Mouse (Mus musculus): Measurements from ENCODE around the gene Itgad. TPM values are rescaled to one million over a fixed set of nuclear protein-coding genes. Genes with fewer than 3 reads are reported as not detected.
A peak's percentile ranks its signal among the peaks of the same experiment; 100 is the strongest.

Gene Itgad
- polyA plus RNA-seq, 1 experiment = 0.39 TPM

DNA sequence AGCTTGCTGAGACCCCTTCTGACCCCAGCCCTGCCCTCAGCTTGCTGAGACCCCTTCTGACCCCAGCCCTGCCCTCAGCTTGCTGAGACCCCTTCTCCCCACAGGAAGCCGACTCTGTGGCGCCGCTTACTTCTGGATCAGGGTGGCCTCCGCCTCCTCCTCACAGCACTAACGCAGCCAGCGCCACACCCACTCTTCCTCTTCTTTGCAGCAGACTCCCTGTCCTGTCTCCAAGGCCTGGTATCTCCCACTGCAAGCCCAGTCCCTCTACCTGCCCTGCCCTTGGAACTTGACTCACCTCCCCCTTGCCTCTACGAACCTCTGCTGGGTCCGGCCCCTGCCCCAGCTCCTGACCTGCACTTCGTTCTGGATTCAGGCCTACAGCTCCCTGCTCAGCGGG, 89.7 kb downstream of the Itgad start:
- no peak for DNase-seq (ENCODE audit: low spot score)

DNA sequence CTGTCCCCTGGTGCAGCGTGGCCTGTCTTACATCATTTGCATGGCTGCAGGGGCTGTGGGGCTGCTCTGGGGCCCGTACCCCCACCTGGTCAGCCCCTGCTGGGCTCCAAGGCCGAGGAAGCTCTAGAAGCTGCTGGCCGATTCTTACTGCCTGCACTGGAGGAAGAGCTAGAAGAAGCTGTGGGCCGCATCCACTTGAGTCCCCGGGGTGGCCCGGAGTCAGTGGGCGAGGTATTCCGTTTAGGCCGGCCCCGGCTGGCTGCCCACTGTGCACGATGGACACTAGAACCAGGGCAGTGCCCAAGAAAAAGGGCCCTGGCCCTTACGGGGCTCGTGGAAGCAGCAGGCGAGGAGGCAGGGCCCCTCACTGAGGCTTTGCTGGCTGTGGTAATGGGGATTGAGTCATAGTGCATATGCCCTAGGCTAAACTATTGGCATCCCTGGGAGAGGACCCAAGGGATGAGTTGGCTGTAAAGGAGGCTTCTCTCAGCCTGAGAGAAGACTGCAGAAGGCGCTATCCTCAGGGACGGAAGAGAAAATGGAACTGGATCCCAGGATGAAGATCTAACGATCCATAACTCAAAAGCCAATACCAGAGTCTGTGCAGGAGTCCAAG, 90.3 kb downstream of the Itgad start:
- no peak for DNase-seq (ENCODE audit: low spot score)

DNA sequence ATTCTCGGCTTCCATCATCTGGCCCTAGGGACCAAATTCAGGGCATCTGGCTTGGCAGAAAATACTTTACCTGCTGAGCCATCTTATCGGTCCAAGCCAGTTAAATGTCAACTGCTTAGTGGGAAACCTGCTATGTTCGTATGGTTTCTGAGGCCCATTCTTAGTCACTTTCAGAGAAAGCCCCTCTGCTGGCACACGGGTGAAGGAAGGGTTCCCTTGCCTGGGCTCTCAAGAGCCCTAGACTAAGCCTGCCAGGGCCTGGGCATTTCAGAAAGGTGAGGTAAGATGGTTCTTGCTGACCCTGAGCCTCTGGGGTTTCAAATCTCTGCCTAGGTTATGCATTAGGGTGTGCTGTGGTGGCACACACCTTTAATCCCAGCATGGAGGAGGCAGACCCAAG, 91.4 kb downstream of the Itgad start:
- no peak for DNase-seq (ENCODE audit: low spot score)

DNA sequence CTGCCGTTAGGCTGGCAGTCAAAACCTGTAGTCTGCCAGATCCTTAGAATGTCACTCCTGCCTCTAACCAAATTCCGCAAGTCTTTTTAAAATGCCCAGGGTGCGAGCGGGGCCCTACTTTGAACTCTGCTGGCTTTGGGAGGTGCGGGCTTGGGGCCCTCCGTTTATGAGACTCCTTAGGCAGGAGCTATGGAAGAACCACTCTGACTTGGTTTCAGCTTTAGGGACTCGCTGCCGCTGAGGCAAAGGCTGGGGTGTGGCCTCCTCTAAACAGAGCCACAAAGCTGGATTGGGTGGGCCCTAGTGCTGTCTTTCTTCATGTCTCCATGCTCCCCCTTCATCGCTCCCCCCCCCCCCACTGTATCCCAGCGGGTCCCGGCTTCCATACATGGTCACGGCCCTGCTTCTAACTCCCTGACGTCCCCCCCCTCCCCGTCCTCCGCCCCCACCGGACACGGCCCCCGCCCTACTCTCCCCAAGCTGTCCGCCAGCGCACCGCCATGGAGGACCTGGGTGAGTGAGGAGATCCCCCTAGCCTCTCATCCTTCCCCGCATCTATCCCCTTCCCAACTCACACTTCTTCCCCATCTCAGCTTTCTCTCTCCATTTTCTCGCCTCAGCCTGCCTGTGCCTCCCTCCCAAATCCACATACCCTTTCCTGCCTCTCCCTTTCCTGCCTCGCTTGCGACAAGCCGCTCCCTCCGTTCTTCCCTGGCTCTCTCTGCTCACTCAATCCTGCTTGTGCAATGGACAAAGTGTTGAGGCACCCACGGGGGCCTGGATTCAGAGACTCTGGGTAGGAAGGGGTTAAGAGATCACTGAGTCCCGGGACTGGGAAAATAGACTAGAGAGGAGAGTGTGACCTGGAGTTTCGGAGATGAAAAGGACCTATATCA, 92.6 kb downstream of the Itgad start, which contains the start of gene Tgfb1i1:
Gene Tgfb1i1, plus strand, starts transcription at position 317 of the 896 bp plus-strand sequence.
- DNase-seq (ENCODE audit: low spot score) = peak; percentile 45

DNA sequence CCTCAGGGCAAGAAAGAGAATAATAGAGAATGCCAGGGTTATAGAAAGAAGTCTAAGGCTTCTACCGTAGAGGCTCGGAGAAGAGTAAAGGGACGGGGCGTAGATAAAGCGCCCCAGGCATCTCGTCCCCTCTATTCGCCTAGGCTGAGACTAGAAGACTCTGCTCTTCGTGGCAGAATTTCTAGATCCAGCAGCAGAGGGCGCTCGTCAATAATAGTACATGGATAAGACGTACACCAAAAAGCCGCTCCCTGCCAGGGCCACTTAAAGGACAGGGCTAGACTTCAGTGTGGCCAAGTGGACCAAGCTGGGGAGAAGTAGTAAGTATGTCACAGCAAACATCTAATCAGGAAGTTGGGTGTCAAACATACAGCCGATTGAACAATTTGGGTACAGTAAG, 93.3 kb downstream of the Itgad start:
- DNase-seq (ENCODE audit: low spot score) = peak; percentile 57

DNA sequence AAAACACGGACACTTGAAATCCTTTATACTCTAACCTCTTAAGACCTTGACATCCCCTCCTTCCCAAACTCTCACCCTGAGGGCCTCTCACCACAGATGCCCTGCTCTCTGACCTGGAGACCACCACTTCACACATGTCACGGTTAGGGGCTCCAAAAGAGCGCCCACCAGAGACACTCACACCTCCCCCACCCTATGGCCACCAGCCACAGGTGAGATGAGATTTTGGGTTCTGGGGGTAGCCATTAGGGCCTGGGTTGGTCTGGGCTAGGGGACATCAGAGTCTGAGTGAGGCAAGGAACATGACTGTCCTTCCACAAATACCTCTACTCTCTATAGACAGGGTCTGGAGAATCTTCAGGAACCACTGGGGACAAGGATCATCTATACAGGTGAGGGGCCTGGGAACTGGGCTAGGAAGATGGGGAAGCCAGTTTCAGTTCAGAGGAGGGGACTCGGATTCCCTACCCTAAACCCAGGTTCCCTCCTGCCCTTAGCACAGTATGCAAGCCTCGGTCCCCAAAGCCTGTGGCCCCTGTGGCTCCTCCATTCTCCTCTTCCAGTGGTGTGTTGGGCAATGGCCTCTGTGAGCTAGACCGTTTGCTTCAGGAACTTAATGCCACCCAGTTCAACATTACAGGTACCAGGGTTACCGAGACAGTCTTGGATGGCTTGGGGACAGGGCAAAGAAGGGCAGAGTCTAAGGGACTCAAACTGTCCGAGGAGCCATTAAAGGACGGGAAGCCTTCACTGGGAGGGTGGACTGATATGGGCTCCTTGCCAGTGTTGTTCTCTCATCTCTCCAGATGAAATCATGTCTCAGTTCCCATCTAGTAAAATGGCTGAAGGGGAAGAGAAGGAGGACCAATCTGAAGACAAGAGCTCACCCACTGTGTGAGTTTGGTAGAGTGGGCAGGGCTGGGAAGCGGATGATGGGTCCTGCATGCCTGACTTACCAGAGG, 94.2 kb downstream of the Itgad start:
- DNase-seq (ENCODE audit: low spot score) = no peak

DNA sequence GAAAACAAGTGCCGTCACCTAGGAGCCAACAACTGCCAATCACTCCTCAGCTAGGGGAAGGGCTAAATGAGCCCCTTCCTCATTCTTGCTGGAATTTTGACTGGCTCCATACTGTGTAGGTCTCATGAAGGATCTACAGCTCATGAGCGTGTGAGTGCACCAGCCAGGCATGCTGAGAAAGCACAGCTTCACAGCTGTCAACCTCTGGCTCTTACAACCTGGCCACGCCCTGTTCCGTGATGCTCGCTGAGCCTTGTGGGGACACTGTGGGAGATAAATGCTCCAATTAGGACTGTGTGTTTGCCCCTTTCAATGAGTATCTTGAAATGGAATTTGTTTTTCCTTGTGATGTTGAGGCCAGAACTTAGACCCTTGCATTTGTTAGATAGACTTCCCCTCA, 95.8 kb downstream of the Itgad start:
- no peak for DNase-seq (ENCODE audit: low spot score)

DNA sequence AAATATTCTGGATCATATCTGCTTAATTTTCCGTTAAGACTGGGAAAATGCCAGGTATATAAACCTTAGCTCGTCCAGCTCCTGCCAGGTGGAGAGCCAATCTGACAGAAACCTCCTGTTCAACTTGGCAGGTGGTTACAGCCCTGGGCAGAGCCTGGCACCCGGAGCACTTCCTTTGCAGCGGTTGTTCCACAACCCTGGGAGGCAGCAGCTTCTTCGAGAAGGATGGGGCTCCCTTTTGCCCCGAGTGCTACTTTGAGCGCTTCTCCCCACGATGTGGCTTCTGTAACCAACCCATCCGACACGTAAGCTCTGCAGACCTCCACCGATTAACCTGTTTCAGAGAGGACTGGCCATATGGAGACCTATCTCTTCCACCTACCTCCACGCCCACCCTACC, 97.8 kb downstream of the Itgad start:
- no peak for DNase-seq (ENCODE audit: low spot score)

DNA sequence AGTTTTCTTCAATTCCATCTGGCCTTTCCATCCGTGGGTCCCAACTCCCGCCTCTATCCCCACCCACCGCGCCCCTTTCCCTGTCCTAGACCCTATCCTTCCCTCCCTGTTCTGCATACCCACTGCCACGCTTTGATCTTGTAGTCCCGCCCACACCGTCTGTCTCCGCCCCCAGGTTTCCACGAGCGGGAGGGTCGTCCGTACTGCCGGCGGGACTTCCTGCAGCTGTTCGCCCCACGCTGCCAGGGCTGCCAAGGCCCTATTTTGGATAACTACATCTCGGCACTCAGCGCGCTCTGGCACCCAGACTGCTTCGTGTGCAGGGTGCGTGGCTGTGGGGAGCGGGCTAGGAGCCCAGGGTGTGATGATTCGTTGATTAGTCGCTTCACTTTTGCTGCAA, 98.4 kb downstream of the Itgad start:
- no peak for DNase-seq (ENCODE audit: low spot score)

DNA sequence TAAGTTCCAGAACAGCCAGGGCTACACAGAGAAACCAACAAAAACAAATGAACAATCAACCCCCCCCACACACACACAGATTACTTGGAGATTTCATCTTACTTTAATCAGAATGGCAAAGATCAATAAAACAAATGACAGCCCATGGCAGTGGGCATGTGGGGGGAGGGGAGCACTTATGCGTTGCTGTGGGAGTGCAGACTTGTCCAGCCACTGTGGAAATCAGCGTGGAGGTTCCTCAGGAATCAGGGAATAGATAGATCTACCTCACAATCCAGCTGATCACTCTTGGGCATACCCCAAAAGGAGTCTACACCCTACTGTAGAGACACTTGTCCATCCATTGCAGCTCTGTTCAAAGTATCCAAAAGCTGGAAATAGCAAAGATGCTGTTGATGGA, 100.8 kb downstream of the Itgad start:
- no peak for DNase-seq (ENCODE audit: low spot score)

DNA sequence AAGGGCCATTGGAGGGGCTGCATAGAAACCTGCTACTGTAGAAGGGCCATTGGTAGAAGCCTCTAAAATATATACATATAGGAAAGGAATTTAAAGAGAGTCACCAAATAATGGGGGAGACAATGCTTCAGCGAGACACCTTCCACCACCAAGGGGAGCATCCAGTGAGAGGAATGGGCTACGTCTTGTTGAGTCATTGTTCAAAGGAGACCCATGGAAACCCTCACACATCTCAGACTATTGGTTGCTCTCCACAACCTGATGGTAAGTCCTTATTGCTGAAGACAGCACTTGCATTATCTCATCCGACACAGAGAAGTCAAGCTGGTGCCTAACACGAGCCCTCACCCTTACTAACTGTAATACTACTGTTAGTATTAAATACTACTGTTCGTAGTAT, 101.6 kb downstream of the Itgad start:
- DNase-seq (ENCODE audit: low spot score) = no peak

DNA sequence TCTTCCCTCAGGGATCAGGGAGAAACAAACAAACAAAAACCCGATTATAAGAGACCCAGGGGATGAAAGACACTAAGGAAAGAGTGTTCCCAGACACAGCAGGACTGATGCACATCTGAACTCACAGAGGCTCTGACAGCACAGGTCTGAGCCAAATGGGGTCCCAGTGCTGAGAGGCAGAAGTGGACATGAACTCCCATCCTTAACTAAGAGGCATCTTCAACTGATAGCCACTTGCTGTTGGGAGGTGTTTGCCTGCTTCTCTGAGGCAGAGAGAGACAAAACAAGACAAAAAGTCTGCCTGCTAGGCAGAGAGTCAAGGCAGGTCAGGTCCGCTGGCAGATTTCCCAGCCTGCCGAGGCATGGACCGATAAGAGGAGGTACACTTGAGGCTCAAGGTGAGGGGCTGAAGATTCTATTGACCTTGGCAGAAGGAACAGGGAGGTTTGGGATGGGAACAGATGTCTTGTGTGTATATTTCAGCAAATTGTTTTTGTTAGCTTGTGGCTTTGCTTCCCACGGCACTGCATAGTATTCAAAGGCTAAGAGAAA, 102.7 kb downstream of the Itgad start:
- no peak for DNase-seq (ENCODE audit: low spot score)

DNA sequence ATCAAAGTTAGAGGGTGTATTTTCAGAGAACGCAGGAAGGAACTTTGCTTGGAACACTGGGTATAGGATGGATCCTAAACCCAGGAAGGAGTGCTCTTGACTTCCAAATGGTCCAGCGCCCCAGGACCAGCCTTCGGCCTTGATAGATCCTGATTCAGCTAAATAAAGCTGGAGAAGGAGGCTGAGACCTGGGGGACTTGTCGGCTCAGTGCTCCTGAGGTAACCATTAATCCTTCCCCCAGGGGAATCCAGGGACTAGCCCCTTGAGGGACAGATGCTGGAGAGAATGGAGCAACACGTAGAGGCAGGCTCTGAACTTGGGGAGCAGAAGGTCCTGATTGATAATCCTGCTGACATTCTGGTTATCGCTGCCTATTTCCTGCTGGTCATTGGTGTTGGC, 111.2 kb downstream of the Itgad start, which contains the start of gene Slc5a2:
Gene Slc5a2, plus strand, starts transcription at position 247 of the 400 bp plus-strand sequence.
- DNase-seq (ENCODE audit: low spot score) = no peak

DNA sequence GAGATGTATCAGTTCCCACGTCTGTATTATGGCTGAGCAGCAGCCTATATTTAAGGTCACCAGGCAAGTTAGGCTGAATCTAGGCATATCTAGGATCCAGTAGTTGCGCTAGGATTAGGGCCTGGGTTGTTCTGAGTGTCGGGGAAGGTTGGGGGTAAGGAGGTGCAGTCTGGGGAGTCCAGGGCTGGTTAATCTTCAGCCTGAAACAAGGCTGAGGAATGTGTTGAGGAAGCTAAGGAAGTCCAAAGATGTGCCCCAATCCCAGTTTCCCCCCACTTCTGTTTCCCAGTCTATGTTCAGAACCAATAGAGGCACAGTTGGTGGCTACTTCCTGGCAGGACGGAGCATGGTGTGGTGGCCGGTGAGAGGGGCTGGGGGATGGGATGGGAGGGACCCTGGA, 111.9 kb downstream of the Itgad start:
- DNase-seq (ENCODE audit: low spot score) = no peak

DNA sequence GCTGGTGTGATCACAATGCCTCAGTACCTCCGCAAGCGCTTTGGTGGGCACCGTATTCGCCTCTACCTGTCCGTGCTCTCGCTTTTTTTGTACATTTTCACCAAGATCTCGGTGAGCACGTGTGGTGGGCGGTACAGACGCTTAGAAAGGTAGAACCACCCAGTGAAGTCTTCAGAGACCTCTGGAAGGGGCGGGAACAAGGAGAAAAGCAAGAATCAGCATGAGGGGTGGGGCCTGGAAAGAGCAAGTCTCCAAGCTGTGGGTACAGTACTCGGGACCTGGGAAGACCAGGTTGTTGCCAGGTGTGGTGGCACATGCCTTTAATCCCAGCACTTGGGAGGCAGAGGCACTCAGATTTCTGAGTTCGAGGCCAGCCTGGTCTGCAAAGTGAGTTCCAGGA, 113.2 kb downstream of the Itgad start:
- no peak for DNase-seq (ENCODE audit: low spot score)

DNA sequence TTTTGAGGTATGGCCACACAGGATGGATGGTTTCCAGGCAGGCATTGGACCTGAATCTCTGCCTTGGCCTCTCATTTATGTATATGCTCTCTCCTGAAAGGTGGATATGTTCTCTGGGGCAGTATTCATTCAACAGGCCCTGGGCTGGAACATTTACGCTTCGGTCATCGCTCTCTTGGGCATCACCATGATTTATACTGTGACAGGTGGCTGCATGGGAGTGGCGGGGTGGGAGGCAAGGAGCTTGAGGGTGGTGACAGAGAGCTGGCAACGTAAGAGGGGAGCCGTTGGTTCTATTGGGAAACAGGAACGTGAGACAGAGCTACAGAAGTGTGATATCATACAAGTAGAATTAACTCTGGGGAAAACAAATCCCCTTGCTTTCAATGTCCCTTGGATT, 113.6 kb downstream of the Itgad start:
- DNase-seq (ENCODE audit: low spot score) = no peak

DNA sequence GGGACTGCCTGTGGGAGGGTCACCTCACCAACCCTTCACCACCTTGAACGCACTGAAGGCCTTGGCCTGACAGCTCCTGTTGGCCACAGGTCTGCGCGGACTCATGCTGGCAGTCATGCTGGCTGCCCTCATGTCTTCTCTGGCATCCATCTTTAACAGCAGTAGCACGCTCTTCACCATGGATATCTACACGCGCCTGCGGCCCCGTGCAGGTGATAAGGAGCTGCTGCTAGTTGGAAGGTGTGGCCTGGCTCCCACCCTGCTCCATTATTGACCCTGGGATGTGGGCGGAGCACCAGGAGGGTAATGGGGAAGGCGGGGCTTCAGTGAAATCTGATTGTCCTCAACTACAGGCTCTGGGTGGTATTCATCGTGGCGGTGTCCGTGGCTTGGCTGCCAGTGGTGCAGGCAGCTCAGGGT, 116.3 kb downstream of the Itgad start:
- DNase-seq (ENCODE audit: low spot score) = no peak

DNA sequence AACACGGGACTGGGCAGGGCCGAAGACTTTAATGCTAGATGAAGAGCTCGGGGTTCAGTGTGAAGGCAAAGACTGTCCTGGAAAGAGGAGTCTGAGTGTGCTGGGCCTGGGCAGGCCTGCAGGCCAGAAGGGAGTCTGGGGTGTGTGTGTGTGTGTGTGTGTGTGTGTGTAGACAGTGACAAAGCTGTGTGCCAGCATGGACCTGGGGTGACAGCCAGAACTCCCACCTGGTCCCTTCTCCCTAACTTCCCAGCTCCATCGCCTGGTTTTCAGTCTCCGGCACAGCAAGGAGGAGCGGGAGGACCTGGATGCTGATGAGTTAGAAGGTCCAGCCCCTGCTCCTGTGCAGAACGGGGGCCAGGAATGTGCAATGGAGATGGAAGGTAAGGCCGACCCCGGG, 117.3 kb downstream of the Itgad start:
- DNase-seq (ENCODE audit: low spot score) = no peak
